Comparison of ENCODE assay signal across 9 mouse cellular contexts in genomic region chr10:98618736-98619525, GRCm38 (mm10).
DNase-seq lines count a peak whose midpoint lies in the region; TF ChIP-seq lines count a peak whose summit lies in the region.
"Had no signal": no experiment of that assay in that cellular context is flagged by ENCODE, and none has a peak within 500 bp of the region (broad histone marks: within the 10 kb centered on the region; RNA-seq: fewer than 3 reads in every experiment).

No protein-coding gene starts in this region.

- no peak for TF ChIP-seq POLR2A in small intestine, adult 2 months (IDR thresholded peaks at IDR 0.05; ENCODE audit: low read depth, low read length)

- intact Hi-C loops in left cerebral cortex, adult 2 months (cut with DNase I): no loop called here
- intact Hi-C loops in gastrocnemius, postnatal 36 days (cut with DNase I): no loop called here

- no peak overlapping the region for H3K4me3 ChIP-seq in left cerebral cortex, adult 2 months
- H3K4me3 ChIP-seq in small intestine, adult 2 months (ENCODE audit: low read depth, low read length): no peak overlapping the region
- H3K4me3 ChIP-seq: embryonic facial prominence, embryonic 15.5 days had no signal

- H3K4me1 ChIP-seq in small intestine, adult 2 months (ENCODE audit: control insufficient read depth, insufficient read depth, insufficient read length, low read length): no peaks in the 10 kb centered on the region
- H3K4me1 ChIP-seq: embryonic facial prominence, embryonic 15.5 days had no signal

- no peak for TF ChIP-seq CTCF in left cerebral cortex, adult 2 months (IDR thresholded peaks at IDR 0.05)
- no peak for TF ChIP-seq CTCF in small intestine, adult 2 months (IDR thresholded peaks at IDR 0.05; ENCODE audit: extremely low read depth, insufficient read length, insufficient replicate concordance, low read depth, low read length)

- H3K27me3 ChIP-seq in small intestine, adult 2 months (ENCODE audit: control insufficient read depth, insufficient read depth, low read length): no peaks in the 10 kb centered on the region
- H3K27me3 ChIP-seq: embryonic facial prominence, embryonic 15.5 days had no signal

- H3K36me3 ChIP-seq in small intestine, adult 2 months (ENCODE audit: control insufficient read depth, insufficient read depth, low read length): no peaks in the 10 kb centered on the region
- H3K36me3 ChIP-seq: embryonic facial prominence, embryonic 15.5 days had no signal

- DNase-seq in left cerebral cortex, adult 18-20 months (ENCODE audit: low spot score in 2 of 2): peak; percentile 45 to 51
- no peak for DNase-seq in left cerebral cortex, adult 2 months (ENCODE audit: extremely low spot score in 1 of 2, low spot score in 2 of 2)
- DNase-seq in gastrocnemius, postnatal 36 days: peak; percentile 33 to 53
- peak; percentile 43 to 57 for DNase-seq in lung, adult 18-20 months
- DNase-seq in spleen, postnatal 36 days (ENCODE audit: low spot score in 2 of 2): no peak
- no peak for DNase-seq in layer of hippocampus, postnatal 36 days

- no peak overlapping the region for H3K27ac ChIP-seq in left cerebral cortex, adult 2 months
- 0 out of 2 replicates have a peak overlapping the region, but pooled peaks have one; percentile 8 for H3K27ac ChIP-seq in small intestine, adult 2 months (ENCODE audit: insufficient read depth, low read depth, low read length)
- H3K27ac ChIP-seq: embryonic facial prominence, embryonic 15.5 days; hindbrain, embryonic 14.5 days had no signal

- 87% methylated on average over 21 of the region's 21 CpGs for WGBS in small intestine, adult 2 months

Comparison
In these comparisons a context has a peak if more than half of its experiments do, and no peak if none do; other contexts are left out.
1. DNase-seq: peak in left cerebral cortex, adult 18-20 months (2 of 2), gastrocnemius, postnatal 36 days (2 of 2) and lung, adult 18-20 months (2 of 2); none in left cerebral cortex, adult 2 months (0 of 2), spleen, postnatal 36 days (0 of 2) and layer of hippocampus, postnatal 36 days (0 of 2).